Mouse (Mus musculus) right cerebral cortex, postnatal 4 days (tissue): ENCODE measurements around the gene Ccn2.
A peak's percentile ranks its signal among the peaks of the same experiment; 100 is the strongest.
"Not testable (repeated sequence)": the region's sequence is repeated elsewhere in the genome, so short reads cannot be mapped to it uniquely, and the experiment has no call there.

Experiments used
- DNase-seq: peaks from one replicate; pipeline ENCODE4 v3.0.0-alpha.2; 2022

The Ccn2 gene

GRCm38 (mm10) chr10:24603727-24604126 is 8.5 kb downstream of the Ccn2 start:
- no peak for DNase-seq

GRCm38 (mm10) chr10:24609146-24609545 is 13.9 kb downstream of the Ccn2 start:
- DNase-seq: no peak

GRCm38 (mm10) chr10:24609766-24610165 is 14.5 kb downstream of the Ccn2 start:
- no peak for DNase-seq

DNA sequence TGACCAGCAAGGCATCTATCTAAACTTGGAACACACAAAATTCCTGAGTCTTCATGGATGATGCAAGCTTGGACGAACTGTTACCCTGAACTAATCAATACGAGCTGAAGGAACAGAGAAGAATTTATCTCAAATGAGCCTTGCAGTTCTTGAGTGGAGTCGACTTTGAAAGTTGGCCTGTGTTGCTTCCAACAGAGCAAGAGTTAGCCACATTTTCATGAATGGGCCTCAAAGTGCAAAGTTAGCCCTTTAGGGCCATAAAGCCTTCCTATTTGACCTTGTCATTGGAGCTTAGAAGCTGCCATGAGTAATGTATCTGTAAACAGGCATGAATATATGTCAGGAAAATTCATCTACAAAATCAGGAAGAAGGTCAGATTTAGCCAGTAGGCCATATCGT is 19.5 kb downstream of the Ccn2 start:
- DNase-seq: no peak

DNA sequence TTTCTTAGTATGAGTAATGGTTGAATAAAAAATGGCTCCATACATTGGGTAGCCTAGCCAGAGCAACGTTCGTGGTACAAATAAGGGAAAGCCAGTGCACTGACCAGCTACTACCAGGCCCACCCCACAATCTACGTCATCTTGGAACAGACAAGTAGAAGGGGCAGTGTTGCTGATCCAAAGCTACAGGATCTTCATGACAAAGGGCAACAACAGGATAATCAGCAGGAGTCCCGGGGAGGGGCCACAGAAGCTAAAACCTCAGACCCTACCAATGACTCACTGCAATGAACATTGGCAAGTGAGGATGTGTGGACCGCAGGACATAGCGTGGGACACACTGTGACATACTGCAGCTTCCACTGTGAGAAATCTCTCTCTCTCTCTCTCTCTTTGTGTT is 20.6 kb downstream of the Ccn2 start:
- no peak for DNase-seq

- DNase-seq: not testable (repeated sequence)
These were observed 21.3 kb downstream of the Ccn2 start for GRCm38 (mm10) chr10:24616572-24616971.

DNA sequence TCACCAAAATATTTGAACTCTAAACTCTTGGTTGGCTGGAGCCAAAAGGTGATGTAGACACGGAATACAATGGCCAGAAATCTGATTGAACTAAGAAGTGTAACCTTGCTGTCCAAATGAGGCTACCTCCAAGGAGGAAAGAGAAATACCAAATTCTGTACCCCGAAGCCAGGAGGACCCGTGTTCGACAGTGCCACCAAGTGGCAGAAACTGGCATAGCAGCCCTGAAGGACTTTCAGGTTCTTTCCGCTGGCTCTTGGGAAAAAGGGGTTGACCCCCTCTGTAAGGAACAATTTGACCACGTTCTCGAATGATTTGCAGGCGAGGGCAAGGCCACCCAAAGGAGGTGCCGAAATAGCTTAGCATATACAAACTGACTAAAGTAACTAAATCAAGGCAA is 26.3 kb downstream of the Ccn2 start:
- DNase-seq: peak; percentile 65

DNA sequence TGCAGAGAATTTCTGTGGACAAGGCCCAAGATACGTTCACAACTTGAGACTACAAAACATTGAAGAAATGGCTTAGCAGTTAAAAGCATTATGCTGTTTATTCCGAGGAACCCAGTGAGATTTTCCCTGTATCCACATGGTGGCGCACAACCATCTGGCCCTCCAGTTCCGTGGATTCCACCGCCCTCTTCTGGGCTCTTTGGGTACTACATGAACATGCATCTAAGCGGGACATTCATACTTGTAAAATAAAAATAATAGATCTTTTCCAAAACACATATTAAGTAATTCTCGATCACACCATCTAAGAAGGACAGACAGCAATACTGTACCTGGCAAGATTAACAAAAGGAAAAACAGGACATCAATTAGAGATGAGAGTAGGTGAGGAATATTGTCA is 27.3 kb downstream of the Ccn2 start:
- DNase-seq: peak; percentile 84

- DNase-seq: peak; percentile 97
These were observed 29.9 kb downstream of the Ccn2 start for GRCm38 (mm10) chr10:24625060-24625701.

- DNase-seq: no peak
These were observed 32.0 kb downstream of the Ccn2 start for GRCm38 (mm10) chr10:24627262-24627661.

DNA sequence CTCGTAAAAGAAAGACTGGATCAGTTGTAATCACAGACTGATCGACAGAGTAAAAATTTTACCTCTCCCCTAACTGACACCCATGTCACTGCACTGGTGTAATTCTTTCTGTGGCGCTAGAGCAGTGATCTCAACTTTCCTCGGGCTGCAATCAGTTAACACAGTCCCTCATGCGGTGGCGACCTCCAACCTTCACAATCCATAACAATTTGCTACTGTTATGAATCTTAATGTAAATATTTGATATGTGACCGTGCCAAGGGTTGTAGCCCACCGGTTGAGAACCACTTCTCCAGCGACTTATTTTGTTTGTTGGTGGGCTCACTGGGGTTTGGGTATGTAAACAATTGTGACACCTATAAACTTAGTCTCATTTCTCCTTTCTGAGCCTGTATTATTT is 33.2 kb downstream of the Ccn2 start:
- DNase-seq: no peak

- DNase-seq: no peak
These were observed 34.0 kb downstream of the Ccn2 start for GRCm38 (mm10) chr10:24629086-24629720.

DNA sequence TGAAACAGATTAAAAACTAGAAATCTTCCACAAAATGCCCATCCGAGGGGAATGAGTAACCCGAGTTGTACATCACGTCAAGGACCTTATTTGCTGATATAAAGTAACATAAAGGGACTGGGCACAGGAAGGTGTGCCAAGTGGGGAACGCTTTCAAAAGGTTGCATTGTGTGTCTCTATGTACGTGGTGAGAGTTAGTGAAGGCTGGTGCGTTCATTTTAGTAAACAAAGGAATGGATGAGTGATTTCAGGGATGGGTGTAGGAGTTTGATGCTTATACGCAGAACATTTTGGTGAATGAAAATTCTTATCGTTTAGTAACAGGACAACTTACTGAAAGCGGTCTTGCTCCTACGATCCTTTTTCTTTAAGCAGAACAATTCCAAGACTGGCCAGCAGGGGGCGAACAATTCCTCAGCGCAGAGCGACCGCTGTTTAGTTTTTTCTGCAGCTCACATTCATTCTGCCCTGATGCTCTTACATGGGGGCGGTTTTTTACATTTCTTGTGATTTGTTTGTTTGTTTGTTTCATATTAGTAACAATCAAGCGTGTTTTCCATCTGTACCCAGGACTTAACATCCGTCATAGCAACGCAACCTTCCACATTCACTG is 35.3 kb downstream of the Ccn2 start:
- DNase-seq: peak; percentile 90

GRCm38 (mm10) chr10:24631122-24631521 is 35.9 kb downstream of the Ccn2 start:
- DNase-seq: no peak

DNA sequence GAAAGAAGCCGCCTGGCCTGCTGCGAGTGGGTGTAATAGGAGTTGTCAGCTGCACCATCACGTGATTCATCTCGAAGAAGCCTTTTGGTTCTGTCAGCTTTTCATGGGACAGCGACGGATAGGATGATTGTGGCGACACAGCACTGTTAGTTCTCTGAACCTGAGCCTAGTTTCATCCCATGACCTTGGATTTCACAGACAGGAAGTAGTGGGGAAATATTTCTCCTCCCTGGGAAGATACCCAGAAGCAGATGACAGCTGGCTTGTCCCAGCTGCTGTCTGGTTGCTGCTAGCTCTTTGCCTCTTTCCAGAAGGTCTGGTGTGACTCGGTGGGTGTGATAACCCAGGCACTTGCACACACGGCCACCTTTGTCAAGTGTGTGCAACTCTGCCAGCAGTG is 39.0 kb downstream of the Ccn2 start:
- no peak for DNase-seq

DNA sequence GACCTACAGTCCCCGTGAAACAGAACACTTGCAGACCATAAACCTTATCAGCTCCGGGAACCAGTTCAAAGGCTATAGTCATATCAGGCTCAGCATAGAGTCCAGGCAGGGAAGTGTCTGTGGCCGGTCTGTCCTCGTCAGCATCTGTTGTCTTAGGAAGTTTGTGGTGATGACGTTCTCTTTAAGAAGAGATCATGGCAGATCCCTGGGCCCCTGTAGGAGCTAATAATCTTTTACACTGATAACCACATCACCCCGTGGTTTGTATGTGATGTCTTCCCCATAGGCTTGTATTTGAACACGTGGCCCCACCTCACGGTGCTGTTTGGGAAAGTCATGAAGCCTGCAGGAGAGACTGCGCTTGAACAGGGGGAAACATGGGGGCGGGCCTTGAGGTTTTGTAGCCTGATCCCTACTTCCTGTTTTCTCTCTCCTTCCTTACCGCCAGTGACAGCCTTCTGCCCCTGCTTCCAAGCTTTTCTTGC is 40.1 kb downstream of the Ccn2 start:
- DNase-seq: no peak

DNA sequence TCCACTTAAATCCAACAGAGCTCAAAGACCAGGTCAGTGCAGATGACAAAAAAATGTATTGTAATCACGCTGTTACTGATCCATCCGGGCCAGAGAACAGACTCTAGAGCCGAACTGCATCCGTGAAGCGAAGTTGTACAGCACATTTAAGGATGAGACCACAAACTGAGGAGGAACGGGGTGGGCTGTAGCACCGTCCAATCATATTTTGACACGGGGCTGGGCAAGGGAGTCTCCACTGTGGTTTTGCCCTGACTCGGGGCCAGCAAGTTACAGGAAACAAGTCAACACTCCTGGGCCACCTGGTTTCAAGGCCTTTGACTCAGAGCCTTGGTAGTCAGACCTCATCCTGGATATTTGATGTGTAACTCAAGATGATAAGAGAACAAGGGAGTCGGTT is 40.6 kb downstream of the Ccn2 start:
- no peak for DNase-seq

- no peak for DNase-seq
These were observed 41.7 kb downstream of the Ccn2 start for GRCm38 (mm10) chr10:24636986-24637385.

GRCm38 (mm10) chr10:24638306-24639070 is 43.2 kb downstream of the Ccn2 start:
- DNase-seq: no peak

- DNase-seq: no peak
These were observed 44.4 kb downstream of the Ccn2 start for GRCm38 (mm10) chr10:24639596-24639995.

- DNase-seq: no peak
These were observed 45.1 kb downstream of the Ccn2 start for GRCm38 (mm10) chr10:24640186-24640875.

DNA sequence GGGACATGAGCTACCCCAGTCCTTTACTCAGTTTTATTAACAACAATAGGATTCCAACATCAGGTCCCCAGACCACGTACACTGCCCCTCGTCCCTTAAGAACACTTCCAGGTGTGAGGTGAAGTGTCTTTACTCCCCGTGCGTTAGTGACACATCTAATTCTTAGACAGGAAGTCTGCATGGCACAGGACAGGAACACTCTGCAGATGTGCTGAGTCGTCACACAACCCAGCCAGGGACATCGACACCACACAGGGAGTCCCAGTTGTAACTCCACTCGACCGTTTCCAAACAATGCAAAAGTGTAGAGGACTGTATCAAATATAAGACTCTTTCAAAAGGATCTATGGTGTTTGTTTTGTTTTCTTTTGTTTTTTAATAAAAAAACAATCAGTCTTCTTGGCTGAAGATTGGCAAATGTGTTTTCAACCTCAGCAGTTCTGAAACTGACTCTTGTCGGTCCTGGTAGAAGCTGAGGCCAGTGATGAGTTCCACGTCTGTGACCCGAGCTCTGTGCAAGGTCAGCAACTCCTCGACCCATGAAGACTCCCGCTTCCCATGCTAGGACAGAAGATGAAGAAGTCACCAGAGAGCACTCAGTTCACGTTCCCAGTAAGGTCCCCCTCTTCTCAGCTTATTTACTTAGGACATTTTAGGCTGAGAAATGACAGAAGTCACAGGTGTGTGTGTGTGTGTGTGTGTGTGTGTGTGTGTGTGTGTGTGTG is 46.3 kb downstream of the Ccn2 start:
- no peak for DNase-seq
